Mouse (Mus musculus): ENCODE results near the gene Pars2.

Gene Pars2

GRCm38 (mm10) chr4:106650833-106651527 lies at the start of gene Pars2:
Gene Pars2 (plus strand): TSS chr4:106651069.
- peak; percentile 96 for DNase-seq (ENCODE audit: extremely low read depth, insufficient read length, low spot score)

DNA sequence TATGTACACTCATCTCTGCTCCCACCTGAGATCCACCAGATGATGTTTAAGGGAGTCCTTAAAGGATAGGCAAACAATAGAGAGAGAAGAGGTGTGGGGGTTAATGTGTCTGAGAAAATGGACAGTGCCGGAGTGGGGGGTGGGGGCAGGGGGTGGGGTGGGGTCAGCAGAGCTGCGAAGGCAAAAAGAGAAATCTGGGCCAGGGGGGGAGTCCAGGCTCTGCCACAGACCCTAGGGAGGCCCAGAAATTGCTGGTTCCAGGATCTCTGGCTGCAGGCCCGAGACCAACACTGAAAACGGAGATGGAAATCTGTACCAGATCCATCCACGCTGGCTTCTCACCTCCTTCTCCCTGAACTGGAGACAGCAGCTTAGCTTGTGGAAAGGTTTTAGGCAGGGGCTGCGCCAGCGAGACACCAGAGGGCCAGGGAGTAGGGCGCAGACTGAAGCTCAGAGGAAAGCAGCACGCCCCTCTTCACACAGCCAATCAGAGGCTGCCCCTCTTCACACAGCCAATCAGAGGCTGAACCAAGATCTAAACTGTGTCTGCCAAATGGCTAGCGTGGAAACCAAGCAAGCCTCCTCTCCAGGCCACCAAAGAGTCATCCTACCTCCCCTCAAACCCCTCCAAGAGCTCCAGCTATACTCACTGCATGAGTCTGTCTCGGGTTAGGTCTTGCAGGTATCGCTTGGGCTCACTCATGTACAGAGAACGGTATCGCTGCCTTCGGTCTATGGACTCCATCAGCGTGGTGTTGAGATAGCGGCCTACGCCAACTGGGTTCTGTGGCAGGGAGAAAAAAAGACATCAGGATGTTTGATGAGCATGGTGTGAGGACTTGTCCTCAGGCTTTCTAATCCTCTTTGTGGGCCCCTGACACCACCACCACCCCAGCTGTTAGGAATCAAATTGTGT lies 44.0 kb upstream of the Pars2 start:
- no peak for DNase-seq (ENCODE audit: extremely low read depth, insufficient read length, low spot score)

DNA sequence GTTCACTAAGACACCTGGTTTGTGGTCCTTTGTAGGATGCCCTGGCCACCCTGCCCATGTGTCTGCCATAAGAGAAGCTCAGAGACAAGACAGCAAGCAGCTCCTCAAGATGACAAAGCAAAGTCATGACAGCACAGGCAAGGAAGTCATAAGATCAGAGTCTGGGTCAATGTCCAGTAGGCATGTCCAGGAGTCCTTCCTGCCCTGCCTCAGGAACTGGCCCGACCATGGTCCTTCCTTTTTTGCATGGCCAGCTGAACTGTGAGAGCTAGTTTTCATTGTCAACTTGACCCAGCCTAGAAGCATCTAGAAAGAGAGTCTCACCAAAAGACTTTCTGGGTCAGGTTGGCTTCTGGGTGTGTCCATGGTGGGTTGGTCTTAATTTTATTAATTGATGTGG lies 43.0 kb upstream of the Pars2 start:
- DNase-seq (ENCODE audit: extremely low read depth, insufficient read length, low spot score): no peak

GRCm38 (mm10) chr4:106613105-106613504 lies 37.8 kb upstream of the Pars2 start:
- no peak for DNase-seq (ENCODE audit: extremely low read depth, insufficient read length, low spot score)

DNA sequence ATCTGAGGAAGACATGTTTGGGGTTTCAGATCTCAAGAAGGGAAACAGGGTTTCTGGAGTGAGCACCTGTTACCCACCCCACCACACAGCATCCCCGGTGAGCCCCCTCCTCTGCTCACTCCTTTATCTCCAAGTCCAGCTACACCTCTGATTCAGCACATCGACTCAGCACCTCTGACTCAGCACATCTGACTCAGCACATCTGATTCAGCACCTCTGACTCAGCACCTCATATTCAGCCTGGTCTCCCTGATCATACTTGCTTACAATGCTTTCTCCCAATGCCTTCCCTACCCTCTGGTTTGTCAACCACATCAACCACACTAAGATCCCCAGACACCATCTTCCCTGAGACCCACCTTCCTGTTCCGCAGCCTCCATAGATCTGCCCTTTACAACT lies 37.3 kb upstream of the Pars2 start:
- DNase-seq (ENCODE audit: extremely low read depth, insufficient read length, low spot score): peak; percentile 42

DNA sequence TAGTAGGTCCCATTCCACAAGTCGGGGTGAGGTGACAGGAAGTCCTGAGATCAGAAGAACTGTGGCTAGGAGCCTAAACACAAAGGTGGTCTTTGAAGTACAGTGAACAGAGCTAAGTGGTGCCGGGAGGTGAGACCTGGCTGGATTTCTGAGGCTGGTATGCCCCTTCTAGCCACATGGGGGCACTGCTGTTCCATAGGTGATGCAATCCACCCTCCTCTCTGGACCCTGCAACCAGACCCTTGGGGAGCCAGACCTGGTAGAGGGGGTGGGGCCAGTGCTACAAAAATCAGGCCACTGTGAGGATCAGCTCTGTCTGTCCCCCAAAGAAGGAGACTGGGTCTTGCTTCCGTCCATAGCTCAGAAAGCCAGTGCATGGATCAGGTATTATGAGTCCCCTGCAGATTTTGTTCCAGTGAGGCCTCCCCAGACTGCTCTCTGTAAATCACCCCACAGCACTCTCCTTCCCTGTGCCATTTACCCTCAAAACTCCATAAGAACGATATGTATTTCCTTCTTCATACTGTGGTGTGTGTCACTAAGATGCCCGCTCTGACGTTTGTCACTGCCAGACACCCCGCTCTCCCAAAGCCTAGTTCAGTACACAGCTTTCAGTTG lies 36.6 kb upstream of the Pars2 start:
- peak; percentile 39 for DNase-seq (ENCODE audit: extremely low read depth, insufficient read length, low spot score)

DNA sequence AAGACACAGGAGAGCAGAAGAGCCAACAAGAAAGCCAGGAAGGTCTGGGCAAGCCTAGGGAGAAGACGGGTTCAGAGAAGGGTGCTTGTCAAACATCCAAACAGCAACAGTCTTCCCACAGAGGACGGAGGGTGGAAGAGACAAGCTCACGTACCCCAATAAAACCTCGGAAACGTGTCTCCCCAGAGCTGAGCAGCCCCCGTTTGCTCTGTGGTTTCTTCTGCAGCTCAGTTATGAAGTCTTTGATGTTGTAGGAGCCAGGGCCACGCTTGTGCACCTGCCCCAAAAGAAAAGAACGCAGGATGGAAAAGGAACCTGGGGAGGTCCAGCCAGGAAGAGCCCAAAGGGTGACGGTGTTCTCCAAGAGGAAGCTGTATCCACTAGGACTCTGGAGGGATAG lies 36.0 kb upstream of the Pars2 start:
- DNase-seq (ENCODE audit: extremely low read depth, insufficient read length, low spot score): no peak

- no peak for DNase-seq (ENCODE audit: extremely low read depth, insufficient read length, low spot score)
These were observed 35.2 kb upstream of the Pars2 start for GRCm38 (mm10) chr4:106615637-106616036.

DNA sequence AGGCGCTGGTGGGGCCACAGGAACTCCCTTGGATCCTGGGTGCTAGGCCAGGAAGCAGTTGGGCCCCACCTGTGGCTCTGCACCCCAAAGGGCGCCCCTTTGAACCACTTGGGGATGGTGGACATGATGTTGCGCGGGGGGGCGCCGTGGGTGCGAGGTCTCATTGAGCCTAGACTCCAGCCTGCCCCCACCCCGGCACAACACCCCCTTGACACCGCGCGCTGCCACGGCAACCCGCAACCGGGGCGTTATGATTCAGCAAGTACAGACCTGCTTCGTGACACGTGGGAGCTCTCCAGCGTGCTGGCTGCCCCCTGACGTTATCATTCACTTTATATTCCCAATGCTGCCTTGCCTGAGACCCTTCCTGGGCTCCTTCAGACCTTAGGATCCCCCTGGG lies 33.8 kb upstream of the Pars2 start, which contains the start of gene Lexm:
Gene Lexm, minus strand, starts transcription at position 186 of the 400 bp plus-strand sequence.
- DNase-seq (ENCODE audit: extremely low read depth, insufficient read length, low spot score): no peak

- DNase-seq (ENCODE audit: extremely low read depth, insufficient read length, low spot score): no peak
These were observed 32.0 kb upstream of the Pars2 start for GRCm38 (mm10) chr4:106618898-106619297.

DNA sequence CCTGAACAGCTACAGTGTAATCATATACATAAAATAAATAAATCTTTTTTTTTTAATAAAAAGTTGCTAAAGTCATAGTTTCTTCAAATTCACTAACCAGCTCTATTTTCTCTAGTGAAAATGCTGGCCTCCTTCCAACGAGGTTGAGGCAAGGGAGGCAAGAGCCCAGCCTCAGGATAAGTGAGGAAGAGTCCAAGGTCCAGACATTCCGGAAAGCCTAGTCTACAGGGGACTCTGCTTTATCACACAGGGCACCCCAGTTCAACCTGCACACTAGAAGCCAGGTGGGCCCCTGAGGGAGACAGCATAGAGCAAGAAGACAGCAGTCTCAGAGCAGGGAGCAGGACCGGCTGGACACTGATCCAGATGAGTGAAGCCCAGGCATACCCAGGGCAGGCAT lies 29.4 kb upstream of the Pars2 start:
- no peak for DNase-seq (ENCODE audit: extremely low read depth, insufficient read length, low spot score)

DNA sequence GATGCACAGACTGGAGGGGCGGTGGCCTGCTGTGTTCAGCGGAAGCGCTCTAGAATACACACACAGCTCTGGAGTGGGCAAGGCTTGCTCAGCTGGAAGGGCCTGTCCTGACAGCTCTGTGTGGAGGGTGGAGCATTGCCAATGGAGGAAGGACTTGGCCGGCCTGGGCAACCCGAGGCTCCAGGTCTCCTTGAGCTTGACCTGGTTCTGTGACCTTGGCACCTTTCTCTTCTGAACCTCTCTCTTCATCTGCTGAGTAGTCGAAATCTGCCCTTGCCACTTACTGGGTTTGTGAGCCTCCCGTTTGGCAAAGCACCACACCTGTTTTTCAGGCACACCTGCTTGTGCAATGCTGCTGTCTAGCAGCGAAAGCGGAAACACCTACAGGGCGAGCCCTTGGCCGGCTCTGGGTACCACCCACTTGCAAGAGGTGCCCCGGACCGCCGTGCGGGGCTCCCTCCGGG lies 28.8 kb upstream of the Pars2 start, which contains the start of gene Ttc22:
Gene Ttc22, plus strand, starts transcription at position 403 of the 464 bp plus-strand sequence.
- no peak for DNase-seq (ENCODE audit: extremely low read depth, insufficient read length, low spot score)

- DNase-seq (ENCODE audit: extremely low read depth, insufficient read length, low spot score): no peak
These were observed 28.2 kb upstream of the Pars2 start for GRCm38 (mm10) chr4:106622712-106623111.

DNA sequence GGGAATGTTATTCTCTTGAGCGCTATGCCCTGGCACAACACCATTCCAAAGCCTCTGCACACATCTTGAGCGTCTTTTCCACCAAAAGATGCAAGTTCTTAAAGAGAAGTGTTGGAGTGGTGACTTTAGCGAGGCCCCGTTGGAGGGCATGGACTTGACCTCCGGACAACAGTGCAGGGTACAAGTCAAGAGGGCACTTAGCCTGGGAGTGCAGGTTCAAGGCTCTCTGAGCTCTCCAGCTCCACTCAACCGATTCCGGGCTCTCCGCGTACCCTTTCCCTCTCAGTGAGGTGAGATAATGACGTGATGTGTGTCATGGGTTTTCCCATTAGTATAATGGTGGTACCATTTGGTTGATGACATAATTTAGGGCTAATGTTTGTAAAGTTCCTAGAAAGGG lies 26.6 kb upstream of the Pars2 start:
- DNase-seq (ENCODE audit: extremely low read depth, insufficient read length, low spot score): no peak

- no peak for DNase-seq (ENCODE audit: extremely low read depth, insufficient read length, low spot score)
These were observed 23.1 kb upstream of the Pars2 start for GRCm38 (mm10) chr4:106627809-106628208.

DNA sequence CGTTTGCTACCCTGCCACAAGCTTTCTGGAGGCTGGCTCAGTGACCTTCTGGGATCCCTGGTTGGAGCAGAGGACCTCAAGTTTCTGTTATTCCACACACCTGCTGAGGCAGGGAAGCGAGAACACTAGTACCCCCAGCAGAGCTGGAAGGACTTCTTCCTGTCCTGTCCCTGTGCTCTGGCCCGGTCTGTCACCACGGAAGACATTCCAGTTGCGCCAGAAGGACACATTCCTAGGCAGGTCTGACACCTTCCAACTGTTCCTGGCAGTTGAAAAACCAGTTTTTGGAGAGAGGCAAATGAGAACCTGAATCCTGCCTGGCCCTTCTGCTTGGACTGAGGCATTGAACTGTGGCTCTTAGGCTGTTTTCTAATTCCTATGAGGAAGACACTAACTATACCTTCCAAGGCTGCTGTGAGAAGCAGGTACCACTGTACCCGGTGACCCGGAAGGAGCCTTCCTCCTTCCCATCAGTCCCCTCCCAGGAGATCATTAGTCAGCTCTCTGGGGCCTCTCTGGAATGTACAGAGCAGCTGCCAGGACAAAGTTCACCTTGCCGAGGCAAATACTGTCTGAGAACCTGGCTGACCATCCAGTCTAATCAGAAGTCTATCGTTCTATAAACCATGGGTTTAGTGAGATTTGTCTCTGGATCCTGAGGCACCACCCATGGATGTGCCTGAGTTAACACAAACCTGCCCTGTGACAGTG lies 22.1 kb upstream of the Pars2 start:
- no peak for DNase-seq (ENCODE audit: extremely low read depth, insufficient read length, low spot score)

DNA sequence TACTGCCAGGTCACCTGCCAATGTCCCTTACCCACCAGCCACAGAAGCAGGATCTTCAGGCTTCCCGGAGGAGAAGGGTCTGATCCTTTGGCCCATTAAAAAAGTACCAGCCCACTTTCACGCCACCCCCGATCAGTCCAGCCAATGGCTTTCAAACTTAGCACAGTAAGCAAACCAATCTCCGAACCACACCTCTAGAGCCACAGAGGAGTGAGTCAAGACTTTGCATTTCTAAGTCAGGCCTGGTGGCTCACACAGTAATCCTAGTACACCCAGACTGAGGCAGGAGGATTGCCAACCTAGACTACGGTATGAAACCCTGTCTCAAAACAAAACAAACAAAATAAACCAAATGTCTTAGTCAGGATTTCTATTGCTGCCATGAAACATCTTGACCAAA lies 21.5 kb upstream of the Pars2 start:
- peak; percentile 47 for DNase-seq (ENCODE audit: extremely low read depth, insufficient read length, low spot score)

DNA sequence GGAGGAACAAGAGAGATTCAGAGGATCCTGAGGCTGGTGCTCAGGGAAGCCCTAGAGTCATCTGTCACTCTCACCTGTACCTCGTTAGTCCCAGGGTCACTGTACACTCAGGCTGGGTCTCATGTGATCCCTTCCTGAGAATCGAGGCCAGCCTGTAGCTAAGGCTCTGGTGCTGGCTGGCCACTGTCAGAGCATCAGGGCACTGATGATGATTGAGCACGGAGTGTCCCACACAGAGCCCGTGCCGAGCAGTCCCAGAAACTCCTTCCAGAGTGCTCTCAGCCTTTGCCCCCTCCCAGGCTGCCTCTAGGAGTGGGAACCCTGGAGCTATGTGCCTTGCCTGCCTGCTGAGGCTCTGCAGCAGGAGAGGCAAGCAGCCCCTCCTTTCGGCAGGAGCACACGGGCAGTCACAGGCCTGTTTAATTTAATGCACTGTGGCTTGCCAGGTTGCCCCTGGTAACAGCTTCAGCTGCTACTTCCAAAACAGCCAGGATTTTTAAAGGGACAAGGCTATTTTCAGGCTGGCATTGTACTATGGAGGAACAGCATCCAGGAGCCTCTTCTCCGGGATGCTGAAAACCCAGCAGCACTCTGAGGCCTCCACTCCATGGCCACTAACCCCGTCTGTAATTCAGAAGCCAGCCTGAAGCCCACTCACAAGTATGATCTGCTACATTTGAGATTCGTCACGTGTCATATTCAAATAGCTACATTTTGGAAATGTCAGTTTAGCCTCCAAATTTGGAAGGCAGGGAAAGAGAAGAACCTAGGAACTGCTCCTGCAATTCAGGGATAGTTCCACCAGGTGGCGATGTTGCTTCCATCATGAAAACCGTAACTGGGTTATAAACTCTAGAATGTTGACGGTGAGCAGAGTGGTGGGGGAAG lies 20.3 kb upstream of the Pars2 start:
- DNase-seq (ENCODE audit: extremely low read depth, insufficient read length, low spot score): no peak

GRCm38 (mm10) chr4:106632313-106632712 lies 18.6 kb upstream of the Pars2 start:
- no peak for DNase-seq (ENCODE audit: extremely low read depth, insufficient read length, low spot score)
